Mouse (Mus musculus) G1E (cell line): ENCODE data around the gene Rbck1.

Experiments
- CTCF ChIP-seq: IDR thresholded peaks from 2 replicates; pipeline ENCODE4 v1.5.1; 2012; ENCODE audit warnings: low read depth, low read length, inconsistent platforms, mixed read lengths
- TAL1 ChIP-seq: conservative IDR thresholded peaks from 2 replicates; pipeline ENCODE4 v1.6.1; 2012; ENCODE audit warnings: low read depth, low read length, inconsistent platforms, mixed read lengths

DNA sequence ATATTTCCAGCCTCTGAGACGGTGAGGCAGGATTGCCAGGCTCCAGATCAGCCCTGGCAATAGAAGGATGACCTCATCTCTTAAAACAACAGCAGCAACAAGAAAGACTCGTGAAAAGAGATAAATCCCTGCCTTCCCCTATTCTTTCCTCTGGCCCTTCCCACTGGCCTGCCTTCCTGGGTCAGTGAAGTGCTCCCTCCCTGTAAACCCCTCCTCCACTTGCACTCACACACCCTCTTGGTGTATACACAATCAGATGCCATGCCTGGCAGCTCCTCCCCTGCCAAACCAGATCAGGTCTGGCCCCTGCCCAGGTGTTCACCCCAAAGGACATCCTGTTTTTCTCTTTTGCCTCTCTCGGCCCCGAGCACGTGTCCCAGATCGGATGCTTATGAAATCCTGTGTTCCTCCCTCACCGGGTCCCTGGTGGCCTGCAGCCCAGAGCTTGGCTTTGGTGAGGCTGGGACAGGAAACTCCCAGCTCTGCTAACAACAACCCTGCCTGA lies 27.9 kb upstream of the Rbck1 start:
- TF ChIP-seq CTCF = no peak
- TF ChIP-seq TAL1 = no peak
